Mouse (Mus musculus) neural tube, embryonic 14.5 days (tissue): ENCODE data around the gene Dnajc7. TPM values are rescaled to one million over a fixed set of nuclear protein-coding genes. Genes with fewer than 3 reads are reported as not detected.
"Not testable (repeated sequence)": the region's sequence is repeated elsewhere in the genome, so short reads cannot be mapped to it uniquely, and the experiment has no call there.

ENCODE experiments used
- ATAC-seq: fragments of 200-750 bp; cut with Nextera tagmentation; 2 replicates; pipeline ENCODE4 v1.8.0; 2017; ENCODE audit warnings: low read depth, mild to moderate bottlenecking, moderate TSS enrichment, moderate library complexity
- H3K27ac ChIP-seq: fragments of 300-500 bp; sonication (generic); 2 replicates; pipeline ENCODE4 v1.5.1; 2014; ENCODE audit warnings: low read depth, mild to moderate bottlenecking, control low read depth, low read length, moderate library complexity, mixed read lengths
- H3K27me3 ChIP-seq: fragments of 300-500 bp; sonication (generic); 2 replicates; pipeline ENCODE4 v1.6.1; 2014; ENCODE audit warnings: low read length; ENCODE audit not compliant: control insufficient read depth, insufficient read depth
- H3K36me3 ChIP-seq: fragments of 300-500 bp; sonication (generic); 2 replicates; pipeline ENCODE4 v1.6.1; 2014; ENCODE audit warnings: low read length, mixed read lengths; ENCODE audit not compliant: control insufficient read depth, insufficient read depth
- H3K4me1 ChIP-seq: fragments of 300-500 bp; sonication (generic); 2 replicates; pipeline ENCODE4 v1.6.1; 2014; ENCODE audit warnings: low read length; ENCODE audit not compliant: control insufficient read depth, insufficient read depth
- H3K4me2 ChIP-seq: fragments of 300-500 bp; sonication (generic); 2 replicates; pipeline ENCODE4 v1.6.1; 2014; ENCODE audit warnings: mild to moderate bottlenecking, low read depth, low read length, control low read depth
- H3K4me3 ChIP-seq: fragments of 300-500 bp; sonication (generic); 2 replicates; pipeline ENCODE4 v1.5.1; 2014; ENCODE audit warnings: low read depth, low read length, control low read depth, mixed read lengths
- H3K9ac ChIP-seq: fragments of 300-500 bp; sonication (generic); replicated peaks from 2 replicates; pipeline ENCODE4 v1.6.1; 2014; ENCODE audit warnings: low read depth, mild to moderate bottlenecking, control low read depth, low read length, mixed read lengths
- H3K9me3 ChIP-seq: fragments of 300-500 bp; sonication (generic); 2 replicates; pipeline ENCODE4 v1.6.1; 2016; ENCODE audit warnings: low read length; ENCODE audit not compliant: control insufficient read depth
- WGBS: fragments of 180-500 bp; shearing (Covaris S2); extraction: QIAGEN DNeasy Blood & Tissue Kit; methylation state at CpG from one replicate; pipeline ENCODE4 v1.1.7; 2014; 5-methylcytosine and 5-hydroxymethylcytosine counted together
- polyA plus RNA-seq: library from polyadenylated mRNA; unstranded; fragments of >200 nt; fragmentation: Nextera tagmentation; extraction: Ambion mirVana; gene quantifications from 2 replicates; pipeline ENCODE4 v1.2.1, GENCODE M21; 2014

Gene Dnajc7
- polyA plus RNA-seq, 1 experiment from 2014 or later = 109 TPM

DNA sequence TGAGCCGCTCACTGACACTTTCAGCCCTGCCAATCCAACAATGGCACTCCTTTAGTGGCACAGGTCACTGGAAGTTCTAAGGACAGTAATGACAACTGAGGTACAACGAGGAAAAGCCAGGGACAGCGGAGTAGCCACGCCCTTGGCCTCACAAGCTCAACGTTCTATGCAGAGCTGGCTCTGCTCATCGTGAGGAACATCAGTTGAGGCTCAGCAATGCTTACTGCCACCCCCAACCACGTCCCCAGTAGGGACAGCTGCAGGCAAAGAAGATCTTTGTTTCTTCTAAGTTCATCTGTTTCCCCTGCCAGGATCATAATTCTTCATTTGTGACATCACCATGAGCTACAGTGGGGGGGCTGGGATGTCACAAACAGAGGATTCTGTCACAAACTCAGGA lies 25.4 kb downstream of the Dnajc7 start:
- no peaks in the 10 kb centered on the region for H3K4me1 ChIP-seq
- no peak overlapping the region for H3K9ac ChIP-seq
- ATAC-seq = no peak
- no peaks in the 10 kb centered on the region for H3K9me3 ChIP-seq
- peaks cover 84% of the 10 kb centered on the region for H3K36me3 ChIP-seq
- H3K4me3 ChIP-seq = no peak overlapping the region
- 73% methylated on average over 7 of the region's 7 CpGs for WGBS
- no peaks in the 10 kb centered on the region for H3K27me3 ChIP-seq
- no peak overlapping the region for H3K4me2 ChIP-seq
- H3K27ac ChIP-seq = no peak overlapping the region

DNA sequence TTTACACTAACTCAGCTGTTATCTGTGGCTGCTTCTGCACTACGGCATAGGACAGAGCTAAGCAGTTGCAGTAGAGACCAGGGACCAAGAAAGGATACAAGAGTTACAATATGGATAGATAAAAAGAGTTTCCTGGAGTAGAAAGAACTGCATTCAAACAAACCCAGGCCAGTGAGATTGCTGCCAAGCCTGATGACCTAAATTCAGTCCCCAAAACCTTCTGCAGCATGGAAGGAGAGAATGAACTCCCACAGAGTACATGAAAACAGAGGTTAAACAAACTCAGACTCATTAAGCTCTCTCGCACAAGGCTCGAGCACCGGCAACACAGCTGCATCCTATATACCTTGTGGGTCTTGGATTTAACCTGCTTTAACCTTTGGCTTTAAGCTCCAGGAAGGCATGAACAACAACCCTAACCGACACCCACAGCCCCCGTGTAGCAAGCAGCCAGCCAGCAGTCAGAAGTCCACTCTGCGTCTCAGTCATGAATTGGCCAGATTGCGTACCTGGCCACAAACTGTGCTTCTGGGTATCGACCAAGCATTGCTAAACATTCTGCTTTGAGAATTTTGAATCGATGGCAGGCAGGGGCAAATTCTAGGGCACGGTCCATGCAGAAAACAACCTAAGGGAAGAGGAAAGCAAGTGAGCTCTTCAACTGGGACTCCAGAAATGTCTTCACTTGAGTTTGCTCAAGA lies 27.5 kb downstream of the Dnajc7 start:
- no peak overlapping the region for H3K9ac ChIP-seq
- H3K36me3 ChIP-seq = peaks cover 81% of the 10 kb centered on the region
- no peak overlapping the region for H3K4me2 ChIP-seq
- WGBS = 93% methylated on average over 11 of the region's 11 CpGs
- ATAC-seq = no peak
- no peak overlapping the region for H3K27ac ChIP-seq
- H3K4me1 ChIP-seq = no peaks in the 10 kb centered on the region
- H3K4me3 ChIP-seq = no peak overlapping the region
- H3K27me3 ChIP-seq = no peaks in the 10 kb centered on the region
- H3K9me3 ChIP-seq = no peaks in the 10 kb centered on the region

GRCm38 (mm10) chr11:100588462-100588861 lies 31.5 kb downstream of the Dnajc7 start:
- H3K4me3 ChIP-seq = no peak overlapping the region
- WGBS = 98% methylated on average over 2 of the region's 2 CpGs
- peaks cover 85% of the 10 kb centered on the region for H3K36me3 ChIP-seq
- no peak for ATAC-seq
- no peaks in the 10 kb centered on the region for H3K4me1 ChIP-seq
- no peak overlapping the region for H3K9ac ChIP-seq
- no peaks in the 10 kb centered on the region for H3K9me3 ChIP-seq
- H3K27ac ChIP-seq = no peak overlapping the region
- no peaks in the 10 kb centered on the region for H3K27me3 ChIP-seq
- no peak overlapping the region for H3K4me2 ChIP-seq

DNA sequence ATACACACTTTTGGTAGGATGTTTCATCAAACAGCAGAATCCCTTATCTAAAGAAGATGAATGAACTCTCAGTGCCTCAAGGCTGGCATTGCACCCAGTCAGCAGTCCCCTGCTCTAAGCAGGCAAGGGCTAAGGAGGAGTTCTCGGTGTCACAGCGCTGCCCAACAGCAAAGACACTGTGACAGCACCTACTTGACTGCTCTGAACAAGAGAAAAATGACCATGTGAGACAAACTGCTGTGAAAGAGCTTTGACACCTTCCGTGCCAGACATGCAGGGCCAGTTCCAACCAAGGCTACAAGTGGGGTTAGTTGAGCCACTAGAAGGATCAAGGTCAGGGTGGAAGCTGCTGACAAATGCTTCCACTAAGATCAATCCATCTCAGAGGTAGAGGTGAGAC lies 34.8 kb downstream of the Dnajc7 start:
- no peaks in the 10 kb centered on the region for H3K4me1 ChIP-seq
- no peak for ATAC-seq
- no peak overlapping the region for H3K9ac ChIP-seq
- no peaks in the 10 kb centered on the region for H3K27me3 ChIP-seq
- H3K4me2 ChIP-seq = no peak overlapping the region
- H3K27ac ChIP-seq = no peak overlapping the region
- H3K4me3 ChIP-seq = no peak overlapping the region
- 97% methylated on average over 3 of the region's 3 CpGs for WGBS
- H3K9me3 ChIP-seq = no peaks in the 10 kb centered on the region
- H3K36me3 ChIP-seq = peaks cover 81% of the 10 kb centered on the region

- H3K27ac ChIP-seq = no peak overlapping the region
- H3K27me3 ChIP-seq = no peaks in the 10 kb centered on the region
- no peak for ATAC-seq
- H3K4me3 ChIP-seq = no peak overlapping the region
- H3K4me1 ChIP-seq = no peaks in the 10 kb centered on the region
- H3K9me3 ChIP-seq = no peaks in the 10 kb centered on the region
- WGBS = 88% methylated on average over 7 of the region's 7 CpGs
- H3K4me2 ChIP-seq = no peak overlapping the region
- no peak overlapping the region for H3K9ac ChIP-seq
- H3K36me3 ChIP-seq = peaks cover 78% of the 10 kb centered on the region
Measured at GRCm38 (mm10) chr11:100584561-100584961, 35.4 kb downstream of the Dnajc7 start.

GRCm38 (mm10) chr11:100582836-100583235 lies 37.1 kb downstream of the Dnajc7 start:
- ATAC-seq = no peak
- no peak overlapping the region for H3K4me2 ChIP-seq
- H3K27ac ChIP-seq = no peak overlapping the region
- WGBS = 87% methylated on average over 2 of the region's 2 CpGs
- no peaks in the 10 kb centered on the region for H3K9me3 ChIP-seq
- no peaks in the 10 kb centered on the region for H3K4me1 ChIP-seq
- no peaks in the 10 kb centered on the region for H3K27me3 ChIP-seq
- no peak overlapping the region for H3K9ac ChIP-seq
- no peak overlapping the region for H3K4me3 ChIP-seq
- peaks cover 73% of the 10 kb centered on the region for H3K36me3 ChIP-seq

- peaks cover 70% of the 10 kb centered on the region for H3K36me3 ChIP-seq
- 95% methylated on average over 1 of the region's 1 CpGs for WGBS
- H3K9ac ChIP-seq, H3K9me3 ChIP-seq, H3K27me3 ChIP-seq, H3K4me3 ChIP-seq, ATAC-seq, H3K27ac ChIP-seq, H3K4me2 ChIP-seq, H3K4me1 ChIP-seq: not testable (repeated sequence)
Measured at GRCm38 (mm10) chr11:100582413-100582812, 37.6 kb downstream of the Dnajc7 start.

DNA sequence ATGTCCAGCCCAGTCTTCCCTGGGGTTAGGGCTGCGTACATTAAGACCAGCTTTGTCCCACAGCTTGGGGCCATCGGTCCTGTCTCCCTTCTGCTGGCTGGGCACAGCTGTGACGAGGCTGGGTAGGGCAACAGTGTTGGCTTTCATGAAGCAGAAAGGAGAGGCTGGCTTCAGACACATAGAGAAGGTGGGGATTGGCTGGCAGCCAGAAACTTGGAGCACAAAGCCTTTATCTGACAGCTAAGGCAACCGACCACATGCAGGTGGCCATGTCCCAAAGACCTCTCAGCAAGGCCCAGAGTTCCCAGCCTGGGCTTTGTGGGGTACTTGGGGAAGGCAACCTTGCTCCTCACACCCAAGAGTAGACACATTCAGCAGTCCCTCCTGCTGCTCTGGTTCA lies 38.2 kb downstream of the Dnajc7 start:
- no peak overlapping the region for H3K27ac ChIP-seq
- no peak overlapping the region for H3K4me3 ChIP-seq
- no peaks in the 10 kb centered on the region for H3K9me3 ChIP-seq
- 46% methylated on average over 4 of the region's 4 CpGs for WGBS
- H3K9ac ChIP-seq = no peak overlapping the region
- H3K4me1 ChIP-seq = no peaks in the 10 kb centered on the region
- H3K4me2 ChIP-seq = no peak overlapping the region
- ATAC-seq = peak; percentile 49; the same call in 1 of the 2 replicates
- peaks cover 63% of the 10 kb centered on the region for H3K36me3 ChIP-seq
- H3K27me3 ChIP-seq = no peaks in the 10 kb centered on the region

- no peak overlapping the region for H3K4me2 ChIP-seq
- peaks cover 48% of the 10 kb centered on the region for H3K36me3 ChIP-seq
- WGBS = 93% methylated on average over 13 of the region's 13 CpGs
- no peak overlapping the region for H3K9ac ChIP-seq
- no peaks in the 10 kb centered on the region for H3K27me3 ChIP-seq
- no peak overlapping the region for H3K4me3 ChIP-seq
- H3K9me3 ChIP-seq = no peaks in the 10 kb centered on the region
- no peaks in the 10 kb centered on the region for H3K4me1 ChIP-seq
- no peak for ATAC-seq
- H3K27ac ChIP-seq = no peak overlapping the region
Measured at GRCm38 (mm10) chr11:100580275-100580674, 39.7 kb downstream of the Dnajc7 start.
